Mouse (Mus musculus) thymus, postnatal 14 days (tissue): Measurements from ENCODE around the gene Enthd1.
"Not testable (repeated sequence)": the region's sequence is repeated elsewhere in the genome, so short reads cannot be mapped to it uniquely, and the experiment has no call there.

Source experiments
- DNase-seq: peaks from one replicate; pipeline ENCODE4 v3.0.0; 2021

The Enthd1 gene

GRCm38 (mm10) chr15:80565106-80565665 is at the start of gene Enthd1:
Gene Enthd1, minus strand, starts transcription at chr15:80565156.
- DNase-seq, result no peak

GRCm38 (mm10) chr15:80613904-80614303 is 48.9 kb upstream of the Enthd1 start:
- DNase-seq, result peak; percentile 71

GRCm38 (mm10) chr15:80611478-80611877 is 46.5 kb upstream of the Enthd1 start:
- DNase-seq, result peak; percentile 77

- DNase-seq, result no peak
These were observed 45.4 kb upstream of the Enthd1 start for GRCm38 (mm10) chr15:80610335-80610734.

- DNase-seq, result peak; percentile 58
These were observed 43.0 kb upstream of the Enthd1 start for GRCm38 (mm10) chr15:80607970-80608369.

- no peak for DNase-seq
These were observed 39.1 kb upstream of the Enthd1 start for GRCm38 (mm10) chr15:80604026-80604425.

GRCm38 (mm10) chr15:80602487-80602886 is 37.5 kb upstream of the Enthd1 start:
- DNase-seq, result peak; percentile 62

GRCm38 (mm10) chr15:80601456-80601855 is 36.5 kb upstream of the Enthd1 start:
- no peak for DNase-seq

GRCm38 (mm10) chr15:80599843-80600242 is 34.9 kb upstream of the Enthd1 start:
- DNase-seq, result no peak

- no peak for DNase-seq
These were observed 34.3 kb upstream of the Enthd1 start for GRCm38 (mm10) chr15:80599213-80599750.

- no peak for DNase-seq
These were observed 33.8 kb upstream of the Enthd1 start for GRCm38 (mm10) chr15:80598750-80599149.

GRCm38 (mm10) chr15:80593877-80594276 is 28.9 kb upstream of the Enthd1 start:
- DNase-seq, result no peak

- DNase-seq, result no peak
These were observed 27.8 kb upstream of the Enthd1 start for GRCm38 (mm10) chr15:80592737-80593136.

- no peak for DNase-seq
These were observed 25.7 kb upstream of the Enthd1 start for GRCm38 (mm10) chr15:80590641-80591040.

- DNase-seq, result no peak
These were observed 21.3 kb upstream of the Enthd1 start for GRCm38 (mm10) chr15:80586296-80586695.

- no peak for DNase-seq
These were observed 17.9 kb upstream of the Enthd1 start for GRCm38 (mm10) chr15:80582581-80583495.

GRCm38 (mm10) chr15:80580585-80580984 is 15.6 kb upstream of the Enthd1 start:
- not testable (repeated sequence) for DNase-seq

- no peak for DNase-seq
These were observed 14.2 kb upstream of the Enthd1 start for GRCm38 (mm10) chr15:80579121-80579520.

- DNase-seq, result no peak
These were observed 12.4 kb upstream of the Enthd1 start for GRCm38 (mm10) chr15:80577166-80577960.

- DNase-seq, result no peak
These were observed 11.5 kb upstream of the Enthd1 start for GRCm38 (mm10) chr15:80576415-80576994.

- no peak for DNase-seq
These were observed 10.9 kb upstream of the Enthd1 start for GRCm38 (mm10) chr15:80575817-80576370.
